Mouse (Mus musculus): ENCODE data around the gene Rab3d. TPM values are rescaled to one million over a fixed set of nuclear protein-coding genes. Genes with fewer than 3 reads are reported as not detected.

The Rab3d gene
- 104 and 231 TPM in 2 replicates for polyA plus RNA-seq (2012; rRNA removed; ENCODE audit: low replicate concordance)

DNA sequence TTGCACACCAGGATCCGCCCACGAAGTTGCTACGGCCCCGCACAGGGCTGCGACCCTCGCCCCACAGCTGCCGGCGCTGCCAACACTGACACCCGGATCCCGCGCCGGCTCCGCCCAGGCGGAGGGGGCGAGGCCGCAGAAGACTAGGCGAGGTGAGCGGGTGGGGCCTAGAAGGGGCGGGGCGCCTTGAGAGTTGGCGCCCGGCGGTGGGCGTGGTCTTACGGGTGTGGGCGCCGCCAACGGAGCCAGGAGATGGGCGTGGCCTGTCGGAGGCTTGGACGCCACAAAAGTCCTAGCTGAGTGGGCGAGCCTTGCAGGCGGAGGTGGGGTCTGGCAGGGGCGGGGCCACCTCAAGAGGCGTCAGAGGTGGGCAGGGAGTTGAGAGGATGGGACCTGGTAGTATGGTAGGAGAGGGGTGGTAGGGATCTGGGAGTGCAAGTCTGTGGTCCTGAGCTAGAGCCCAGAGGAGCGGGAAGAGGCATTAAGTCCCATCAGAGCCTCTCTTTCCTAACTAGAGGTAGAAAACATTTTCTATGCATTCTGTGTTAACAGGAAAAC is at the start of gene Rab3d:
Rab3d (minus strand) TSS at position 158 of the 558 bp plus-strand sequence.

DNA sequence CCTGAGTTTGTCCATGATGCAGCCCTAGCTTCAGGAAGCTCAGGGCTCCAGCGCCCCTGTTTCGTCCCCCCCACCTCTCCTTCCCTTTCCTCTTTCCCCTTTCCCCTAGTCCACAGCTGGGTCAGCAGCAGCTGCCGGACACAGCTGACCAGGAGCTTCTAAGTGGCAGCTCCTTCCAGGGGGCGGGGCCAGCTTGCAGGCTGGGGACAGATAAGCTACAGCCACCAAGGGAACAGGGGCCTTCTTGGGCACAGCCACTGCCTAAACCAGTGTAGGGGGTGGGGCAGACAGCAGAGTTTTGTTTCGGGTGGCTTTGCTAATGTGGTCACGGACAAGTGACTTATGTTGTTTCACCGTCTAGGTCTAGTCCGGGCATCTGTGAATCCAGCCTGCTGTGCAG is 45.4 kb upstream of the Rab3d start, which contains the start of gene Epor:
Epor (minus strand) TSS at position 90 of the 400 bp plus-strand sequence.

DNA sequence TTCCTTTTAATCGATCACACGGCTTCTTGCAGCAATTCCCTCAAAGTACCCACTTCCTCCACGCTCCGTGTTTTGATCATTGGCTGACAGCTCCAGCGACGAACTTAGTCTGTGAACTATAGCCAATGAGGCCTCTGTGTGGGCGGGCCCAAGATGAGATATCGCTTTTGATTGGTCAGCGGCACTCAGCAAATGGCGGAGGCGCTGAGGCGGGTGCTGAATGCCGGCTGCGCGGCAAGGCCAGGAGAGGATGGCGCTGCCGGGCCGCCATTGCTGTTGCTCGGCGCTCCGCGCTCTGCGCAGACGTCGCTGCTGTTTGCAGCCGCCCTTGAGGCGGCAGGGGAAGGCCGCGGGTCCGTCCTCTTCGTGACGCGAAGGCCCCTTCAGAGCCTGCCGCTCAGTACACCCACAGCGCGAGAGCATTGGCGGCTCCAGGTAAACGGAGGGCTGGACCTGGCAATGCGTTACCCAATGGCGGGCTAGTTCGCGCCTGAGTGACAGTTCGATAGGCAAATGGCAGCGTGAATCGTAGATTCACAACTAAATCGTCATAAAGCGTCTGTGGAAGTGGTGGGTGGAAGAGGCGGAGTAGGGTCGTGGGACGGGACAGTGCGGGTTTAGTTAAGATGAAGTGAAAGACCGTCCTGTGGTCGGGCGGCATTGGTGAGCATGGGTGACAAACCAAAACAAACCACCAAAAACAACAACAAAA is 37.7 kb upstream of the Rab3d start, which contains the start of gene Swsap1:
Swsap1 (plus strand) TSS at position 186 of the 712 bp plus-strand sequence.

DNA sequence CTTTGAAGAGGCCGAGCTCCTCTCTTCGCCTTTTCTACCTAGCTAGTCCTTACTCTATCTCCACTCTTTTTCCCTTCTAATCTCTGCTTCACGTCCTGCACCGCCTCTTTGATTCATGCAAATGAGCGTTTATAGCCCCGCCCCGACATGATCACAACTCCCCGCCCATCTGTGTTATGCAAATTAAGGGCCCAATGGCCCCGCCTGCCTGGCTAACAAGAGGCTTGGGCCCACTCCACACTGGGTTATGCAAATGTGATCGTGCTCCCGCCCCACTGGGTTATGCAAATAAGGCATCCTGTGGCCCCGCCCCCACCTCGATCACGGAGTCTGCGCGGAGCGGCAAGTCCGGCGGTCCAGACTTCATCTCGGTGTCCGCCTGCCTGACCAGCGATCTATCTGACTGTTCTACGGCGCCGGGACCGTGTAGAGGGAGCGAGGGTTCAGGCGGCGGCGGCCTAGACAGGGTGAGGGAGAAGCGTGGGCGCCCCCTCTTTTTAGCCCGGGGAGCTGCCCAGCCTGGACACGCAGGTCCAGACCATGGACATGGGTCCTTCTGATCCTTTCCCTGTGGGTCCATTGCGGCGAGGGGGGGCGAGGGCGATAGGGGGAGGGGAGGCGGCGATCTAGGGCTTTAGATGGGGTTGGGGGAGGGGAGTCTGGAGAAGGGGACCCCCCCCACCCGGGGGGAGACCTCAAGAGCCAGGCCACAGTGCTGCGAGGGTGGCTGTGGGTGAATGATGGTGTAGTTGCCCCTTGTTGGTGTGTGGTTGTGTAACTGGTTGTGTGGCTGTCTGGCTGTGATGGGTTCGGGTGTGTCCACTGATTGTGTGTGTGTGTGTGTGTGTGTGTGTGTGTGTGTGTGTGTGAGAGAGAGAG is 18.9 kb upstream of the Rab3d start, which contains the start of gene Plppr2:
Plppr2 (plus strand) TSS at position 342 of the 879 bp plus-strand sequence.

DNA sequence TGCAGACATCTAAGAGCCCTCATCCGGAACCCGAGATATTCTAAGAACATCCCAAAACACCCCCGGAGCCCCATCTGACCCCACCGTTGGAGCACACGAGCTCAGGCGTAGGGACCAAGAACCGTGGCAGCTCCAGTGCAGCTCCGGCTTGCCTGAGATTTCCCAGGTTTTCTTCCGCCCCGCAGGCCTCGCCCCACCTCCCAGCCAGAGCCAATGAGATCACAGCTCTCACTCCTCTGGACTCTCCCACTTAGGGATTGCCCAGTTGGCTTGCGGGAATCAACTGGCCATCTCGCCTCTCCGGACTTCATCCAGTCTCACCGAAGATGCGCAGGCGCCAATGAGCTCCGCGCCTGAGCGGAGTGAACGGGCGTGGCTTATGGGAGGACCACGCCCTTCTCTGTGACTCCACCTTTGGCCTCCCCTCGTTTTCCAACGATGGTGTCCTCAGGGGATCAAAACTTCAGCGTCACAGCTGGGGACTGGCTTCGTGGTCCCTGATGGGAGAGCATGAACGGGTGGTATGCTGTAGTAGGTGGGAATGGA is 9.3 kb upstream of the Rab3d start, which contains the start of the genes Ccdc159 and Tmem205:
Ccdc159 (plus strand) TSS at position 264 of the 546 bp plus-strand sequence.
Tmem205 (minus strand) TSS at position 349 of the 546 bp plus-strand sequence.

Other genes starting within 250 kb of the Rab3d start
- 38.0 and 38.8 TPM in 2 replicates for gene Ldlr, start 194.7 kb downstream of the Rab3d start, polyA plus RNA-seq (2012; rRNA removed; ENCODE audit: low replicate concordance)
- gene Spc24, start 157.9 kb downstream of the Rab3d start, polyA plus RNA-seq (2012; rRNA removed; ENCODE audit: low replicate concordance): 1.4 and 12.8 TPM in 2 replicates
- gene Kank2, start 119.4 kb downstream of the Rab3d start, polyA plus RNA-seq (2012; rRNA removed; ENCODE audit: low replicate concordance): 57.7 and 93.8 TPM in 2 replicates
- gene Angptl8, start 82.7 kb downstream of the Rab3d start, polyA plus RNA-seq (2012; rRNA removed; ENCODE audit: low replicate concordance): 88.4 and 128 TPM in 2 replicates
- gene Dock6, start 65.6 kb downstream of the Rab3d start, polyA plus RNA-seq (2012; rRNA removed; ENCODE audit: low replicate concordance): 153 and 172 TPM in 2 replicates
- 10.3 and 13.2 TPM in 2 replicates for gene Ccdc159, start 9.3 kb upstream of the Rab3d start, polyA plus RNA-seq (2012; rRNA removed; ENCODE audit: low replicate concordance)
- gene Tmem205, start 9.4 kb upstream of the Rab3d start, polyA plus RNA-seq (2012; rRNA removed; ENCODE audit: low replicate concordance): 156 and 380 TPM in 2 replicates
- gene Plppr2, start 18.8 kb upstream of the Rab3d start, polyA plus RNA-seq (2012; rRNA removed; ENCODE audit: low replicate concordance): 15.4 and 26.3 TPM in 2 replicates
- gene Swsap1, start 37.6 kb upstream of the Rab3d start, polyA plus RNA-seq (2012; rRNA removed; ENCODE audit: low replicate concordance): 7.3 and 11.5 TPM in 2 replicates
- gene Epor, start 45.3 kb upstream of the Rab3d start, polyA plus RNA-seq (2012; rRNA removed; ENCODE audit: low replicate concordance): 7.3 and 23.8 TPM in 2 replicates
- gene Rgl3, start 71.3 kb upstream of the Rab3d start, polyA plus RNA-seq (2012; rRNA removed; ENCODE audit: low replicate concordance): 16.3 and 35.2 TPM in 2 replicates
- gene Ccdc151, start 84.4 kb upstream of the Rab3d start, polyA plus RNA-seq (2012; rRNA removed; ENCODE audit: low replicate concordance): 0.07 and 0.19 TPM in 2 replicates
- 71.3 and 86.6 TPM in 2 replicates for gene Prkcsh, start 84.6 kb upstream of the Rab3d start, polyA plus RNA-seq (2012; rRNA removed; ENCODE audit: low replicate concordance)
- 0.22 and 0.56 TPM in 2 replicates for gene Elavl3, start 133.8 kb upstream of the Rab3d start, polyA plus RNA-seq (2012; rRNA removed; ENCODE audit: low replicate concordance)
- not detected in 2 replicates for gene Gm49318, start 153.1 kb upstream of the Rab3d start, polyA plus RNA-seq (2012; rRNA removed; ENCODE audit: low replicate concordance)
- 14.6 and 26.8 TPM in 2 replicates for gene Zfp653, start 153.2 kb upstream of the Rab3d start, polyA plus RNA-seq (2012; rRNA removed; ENCODE audit: low replicate concordance)
- gene Ecsit, start 167.2 kb upstream of the Rab3d start, polyA plus RNA-seq (2012; rRNA removed; ENCODE audit: low replicate concordance): 56.9 and 69.5 TPM in 2 replicates
- 19.0 and 388 TPM in 2 replicates for gene Cnn1, start 181.0 kb upstream of the Rab3d start, polyA plus RNA-seq (2012; rRNA removed; ENCODE audit: low replicate concordance)
- 141 and 144 TPM in 2 replicates for gene Elof1, start 199.0 kb upstream of the Rab3d start, polyA plus RNA-seq (2012; rRNA removed; ENCODE audit: low replicate concordance)
- 344 and 1,133 TPM in 2 replicates for gene Acp5, start 217.5 kb upstream of the Rab3d start, polyA plus RNA-seq (2012; rRNA removed; ENCODE audit: low replicate concordance)
- gene Pigyl, start 238.7 kb upstream of the Rab3d start, polyA plus RNA-seq (2012; rRNA removed; ENCODE audit: low replicate concordance): 64.5 and 77.9 TPM in 2 replicates

Measured in subcutaneous adipose tissue, adult 2 months (tissue).